In the genomic region with DNA sequence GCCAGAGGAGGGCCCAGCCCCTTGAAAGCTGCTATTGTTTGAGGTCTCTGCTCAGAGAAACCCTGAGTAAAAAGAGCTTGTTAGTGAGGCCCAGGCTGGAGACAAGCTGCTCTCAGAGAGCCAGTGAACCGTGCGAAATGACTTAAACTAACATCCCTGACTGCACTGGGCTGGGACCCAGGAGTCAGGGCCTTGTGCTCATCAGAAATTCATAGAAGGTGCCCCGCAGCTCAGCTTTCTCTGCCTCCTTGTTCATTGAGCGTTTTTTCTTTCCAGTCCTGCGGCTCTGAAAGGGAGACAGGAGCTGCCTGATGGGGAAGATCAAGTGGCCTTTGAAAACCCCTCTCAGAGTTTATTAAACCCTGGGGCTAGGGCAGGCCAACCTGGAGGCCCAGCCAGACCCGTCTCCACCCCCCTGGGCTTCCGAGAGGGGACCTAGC, we compare ENCODE assay signal across 8 mouse cellular contexts.
A peak's percentile ranks its signal among the peaks of the same experiment; 100 is the strongest.
DNase-seq lines count a peak whose midpoint lies in the region; ATAC-seq and TF ChIP-seq lines count a peak whose summit lies in the region.

No protein-coding gene starts in this region.

- no peaks in the 10 kb centered on the region for H3K27me3 ChIP-seq in Patski
- peaks cover 95% of the 10 kb centered on the region for H3K27me3 ChIP-seq in hindbrain, embryonic 10.5 days (ENCODE audit: insufficient read depth, poor library complexity, severe bottlenecking)
- H3K27me3 ChIP-seq in neural tube, embryonic 11.5 days (ENCODE audit: control insufficient read depth, insufficient read depth, low read length), result peaks cover 22% of the 10 kb centered on the region

- no peaks in the 10 kb centered on the region for H3K9me3 ChIP-seq in hindbrain, embryonic 10.5 days
- no peaks in the 10 kb centered on the region for H3K9me3 ChIP-seq in neural tube, embryonic 11.5 days (ENCODE audit: control insufficient read depth, low read length)

- no peak overlapping the region for H3K4me2 ChIP-seq in neural tube, embryonic 11.5 days (ENCODE audit: low read depth)

- peaks cover 92% of the 10 kb centered on the region for H3K4me1 ChIP-seq in hindbrain, embryonic 10.5 days (replicated peaks)
- peaks cover 28% of the 10 kb centered on the region for H3K4me1 ChIP-seq in neural tube, embryonic 11.5 days (ENCODE audit: control insufficient read depth, insufficient read depth, low read length)

- WGBS in hindbrain, embryonic 10.5 days, result 3% methylated on average over 7 of the region's 7 CpGs
- 9% methylated on average over 7 of the region's 7 CpGs for WGBS in neural tube, embryonic 11.5 days

- H3K4me3 ChIP-seq in hindbrain, embryonic 10.5 days, result 0 out of 2 replicates have a peak overlapping the region, but pooled peaks have one; percentile 23
- no peak overlapping the region for H3K4me3 ChIP-seq in neural tube, embryonic 11.5 days (ENCODE audit: low read depth, low read length)

- H3K36me3 ChIP-seq in hindbrain, embryonic 10.5 days, result no peaks in the 10 kb centered on the region
- H3K36me3 ChIP-seq in neural tube, embryonic 11.5 days (ENCODE audit: control insufficient read depth, insufficient read depth, low read length), result no peaks in the 10 kb centered on the region

- POLR2A ChIA-PET in Patski (lab: Charles Lee), result interaction anchor here (1.1 kb wide), 1 partner anchor 29 kb away, joined by 5 read pairs; no protein-coding TSS in a partner anchor

- H3K9ac ChIP-seq in neural tube, embryonic 11.5 days (ENCODE audit: low read length), result no peak overlapping the region

- DNase-seq in Patski (ENCODE audit: low read depth, low spot score), result peak; percentile 64
- DNase-seq in cerebellum, postnatal 10 days, result peak; percentile 71 to 79
- DNase-seq in hindbrain, embryonic 10.5 days (ENCODE audit: low spot score), result peak; percentile 87
- peak; percentile 44 to 59 for DNase-seq in layer of hippocampus, adult 8-10 months (ENCODE audit: low spot score in 2 of 2)
- DNase-seq in neural tube, embryonic 11.5 days (ENCODE audit: low spot score), result peak; percentile 83
- DNase-seq in ovary, postnatal 10 days (ENCODE audit: low spot score), result no peak
- DNase-seq in spleen, postnatal 10 days (ENCODE audit: low spot score in 2 of 2), result no peak
- no peak for DNase-seq in natural killer cell, adult 2 months (ENCODE audit: low spot score in 2 of 2)

- CTCF ChIA-PET in Patski (lab: Charles Lee), result interaction anchor here (0.8 to 1.2 kb wide), 2 partner anchors 14 to 46 kb away, joined by 3 read pairs; no protein-coding TSS in a partner anchor

- TF ChIP-seq CTCF in Patski (IDR thresholded peaks at IDR 0.05), result no peak

- in situ Hi-C loops in Patski (cut with MboI; ENCODE audit: low pct_unique_long_range_greater_than_20kb), result no loop called here

- peak overlapping the region; percentile 82 for H3K27ac ChIP-seq in hindbrain, embryonic 10.5 days
- H3K27ac ChIP-seq in neural tube, embryonic 11.5 days (ENCODE audit: low read depth, low read length), result peak overlapping the region; percentile 58; the same call in 1 of the 2 replicates

- ATAC-seq in Patski, result peak; percentile 44
- ATAC-seq in neural tube, embryonic 11.5 days (ENCODE audit: insufficient read depth, low FRiP score, low TSS enrichment), result peak; percentile 94

Comparison
In these comparisons a context has a peak if more than half of its experiments do, and no peak if none do; other contexts are left out.
1. DNase-seq: peak in Patski (single experiment), cerebellum, postnatal 10 days (2 of 2), hindbrain, embryonic 10.5 days (single experiment), layer of hippocampus, adult 8-10 months (2 of 2) and neural tube, embryonic 11.5 days (single experiment); none in ovary, postnatal 10 days (single experiment), spleen, postnatal 10 days (0 of 2) and natural killer cell, adult 2 months (0 of 2).